Mouse (Mus musculus) testis, adult 2 months (tissue): ENCODE results near the gene Mrps18b.

Experiments used
- CTCF ChIP-seq: fragments of 200-500 bp; IDR thresholded peaks from 2 replicates; pipeline ENCODE4 v1.5.1; 2012; ENCODE audit warnings: low read depth, mild to moderate bottlenecking, inconsistent platforms, low read length, moderate library complexity; ENCODE audit not compliant: control insufficient read depth, insufficient read depth, insufficient replicate concordance
- POLR2A ChIP-seq: fragments of 200-500 bp; IDR thresholded peaks from 2 replicates; pipeline ENCODE4 v1.6.1; 2012; ENCODE audit warnings: low read depth, mild to moderate bottlenecking, inconsistent platforms, low read length, moderate library complexity; ENCODE audit not compliant: control insufficient read depth

DNA sequence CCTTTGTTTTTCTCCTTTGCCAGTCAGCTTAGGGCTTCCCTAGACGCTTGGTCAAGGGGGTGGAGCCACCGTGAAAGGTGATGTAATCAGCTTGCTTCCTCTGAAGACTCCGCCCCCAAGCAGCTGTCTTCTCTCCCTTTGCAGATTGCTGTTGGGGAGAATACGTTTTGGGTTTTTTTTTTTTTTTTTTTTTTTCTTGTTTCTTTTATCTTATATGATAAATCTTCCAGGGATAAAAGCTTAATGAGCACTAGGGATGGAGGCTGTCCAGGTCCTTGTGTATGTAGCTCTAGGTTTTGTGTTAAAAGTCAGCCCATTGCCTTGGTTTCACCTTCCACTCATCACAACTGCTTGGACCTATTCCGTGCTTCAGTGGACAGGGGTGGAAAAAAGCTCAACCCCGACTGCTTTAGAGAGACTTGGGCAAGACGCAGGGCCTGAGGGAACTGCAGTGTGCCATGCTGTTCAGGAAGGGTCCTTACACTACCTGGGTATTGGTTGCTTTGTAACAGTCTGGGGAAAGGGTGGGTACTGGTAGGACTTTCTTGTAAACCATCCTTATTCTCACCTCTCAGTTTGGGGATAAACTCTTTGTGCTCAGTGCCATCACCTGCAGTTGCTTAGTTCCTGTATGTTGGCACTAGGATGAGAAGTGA is 3.0 kb upstream of the Mrps18b start:
- no peak for TF ChIP-seq CTCF
- no peak; the same call in 1 of the 2 replicates for TF ChIP-seq POLR2A
